Mouse (Mus musculus): ENCODE data around the gene Arhgef25. TPM values are rescaled to one million over a fixed set of nuclear protein-coding genes. Genes with fewer than 3 reads are reported as not detected.
"Not testable (repeated sequence)": the region's sequence is repeated elsewhere in the genome, so short reads cannot be mapped to it uniquely, and the experiment has no call there.

Gene Arhgef25
- polyA plus RNA-seq, 1 experiment from 2014 or later, result 52.2 TPM

DNA sequence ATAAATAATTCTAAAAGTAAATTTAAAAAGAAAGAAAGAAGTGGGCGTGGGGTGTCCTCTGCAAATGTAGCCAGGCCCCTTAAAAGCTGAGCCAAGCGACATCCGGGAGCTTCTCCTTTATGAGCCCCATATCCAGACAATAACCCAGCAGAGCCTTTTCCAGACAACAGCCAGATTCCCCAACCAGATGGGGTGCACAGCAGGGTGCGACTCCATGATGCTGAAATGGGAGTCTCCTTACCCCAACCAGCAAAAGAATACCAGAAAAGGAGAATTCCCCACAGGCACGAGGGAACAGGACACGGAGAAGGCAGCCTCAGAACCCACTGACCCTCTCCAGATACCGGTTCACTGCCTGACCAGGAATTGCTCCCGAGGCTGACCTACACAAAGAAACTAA is 46.7 kb downstream of the Arhgef25 start:
- H3K27ac ChIP-seq, result no peak overlapping the region
- no peak for ATAC-seq (ENCODE audit: low FRiP score)
- no peak overlapping the region for H3K9ac ChIP-seq
- no peaks in the 10 kb centered on the region for H3K36me3 ChIP-seq
- no peak overlapping the region for H3K4me3 ChIP-seq
- peaks cover 3% of the 10 kb centered on the region; the same call in 1 of the 2 replicates for H3K9me3 ChIP-seq (replicated peaks)
- WGBS, result 86% methylated on average over 8 of the region's 8 CpGs
- H3K27me3 ChIP-seq, result no peaks in the 10 kb centered on the region
- no peaks in the 10 kb centered on the region for H3K4me1 ChIP-seq
- H3K4me2 ChIP-seq (replicated peaks), result no peak overlapping the region

DNA sequence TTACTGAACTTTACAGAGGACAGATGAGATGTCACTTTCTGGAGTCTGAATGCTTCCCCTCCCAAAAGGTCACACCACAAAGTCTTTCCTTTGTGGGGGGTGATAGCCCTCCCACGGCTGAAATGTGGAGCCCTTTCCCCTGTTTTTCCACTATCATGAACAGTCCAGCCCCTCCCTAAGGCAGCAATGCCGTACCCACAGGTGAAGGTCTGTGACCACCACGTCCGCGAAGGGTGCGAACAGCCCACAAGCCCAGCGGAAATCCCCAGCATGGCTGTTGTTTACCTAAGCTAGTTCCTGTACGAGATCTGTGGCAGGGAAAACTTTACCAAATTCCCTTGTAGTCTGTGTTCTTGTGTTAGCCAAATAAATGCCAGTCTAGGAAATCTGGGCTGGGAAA is 48.4 kb downstream of the Arhgef25 start:
- Histone ChIP-seq H3K27ac (no peak overlapping the region), H3K4me1 (no peaks in the 10 kb centered on the region), H3K9ac (no peak overlapping the region), H3K4me2 (replicated peaks) (no peak overlapping the region), H3K9me3 (replicated peaks) (peaks cover 3% of the 10 kb centered on the region; the same call in 1 of the 2 replicates), H3K27me3 (no peaks in the 10 kb centered on the region), H3K36me3 (no peaks in the 10 kb centered on the region), H3K4me3 (no peak overlapping the region)
- ATAC-seq (ENCODE audit: low FRiP score), result no peak
- 78% methylated on average over 8 of the region's 8 CpGs for WGBS

DNA sequence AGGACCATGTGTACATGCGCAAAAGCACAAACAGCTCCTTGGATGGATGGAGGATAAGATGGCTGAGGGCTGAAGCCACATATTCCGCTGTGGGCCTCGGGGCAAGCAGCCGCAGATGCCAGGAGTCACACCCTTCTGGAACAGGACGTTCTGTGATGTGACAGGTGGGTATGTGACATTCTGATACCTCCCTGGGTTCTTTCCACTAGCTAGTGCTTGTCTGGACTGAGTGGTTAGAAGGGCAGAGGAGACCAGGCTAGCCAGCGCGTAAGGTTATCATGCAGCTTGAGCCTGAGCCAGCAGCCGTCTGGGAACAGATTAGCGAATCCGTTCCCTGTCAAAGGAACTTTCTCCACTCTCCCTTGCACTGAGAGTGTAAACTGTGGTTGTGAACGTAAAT is 48.9 kb downstream of the Arhgef25 start:
- Histone ChIP-seq H3K27ac (no peak overlapping the region), H3K36me3 (no peaks in the 10 kb centered on the region), H3K9ac (no peak overlapping the region), H3K9me3 (replicated peaks) (peaks cover 3% of the 10 kb centered on the region; the same call in 1 of the 2 replicates), H3K27me3 (no peaks in the 10 kb centered on the region), H3K4me2 (replicated peaks) (no peak overlapping the region), H3K4me3 (no peak overlapping the region), H3K4me1 (no peaks in the 10 kb centered on the region)
- ATAC-seq (ENCODE audit: low FRiP score), result no peak
- 86% methylated on average over 11 of the region's 11 CpGs for WGBS

DNA sequence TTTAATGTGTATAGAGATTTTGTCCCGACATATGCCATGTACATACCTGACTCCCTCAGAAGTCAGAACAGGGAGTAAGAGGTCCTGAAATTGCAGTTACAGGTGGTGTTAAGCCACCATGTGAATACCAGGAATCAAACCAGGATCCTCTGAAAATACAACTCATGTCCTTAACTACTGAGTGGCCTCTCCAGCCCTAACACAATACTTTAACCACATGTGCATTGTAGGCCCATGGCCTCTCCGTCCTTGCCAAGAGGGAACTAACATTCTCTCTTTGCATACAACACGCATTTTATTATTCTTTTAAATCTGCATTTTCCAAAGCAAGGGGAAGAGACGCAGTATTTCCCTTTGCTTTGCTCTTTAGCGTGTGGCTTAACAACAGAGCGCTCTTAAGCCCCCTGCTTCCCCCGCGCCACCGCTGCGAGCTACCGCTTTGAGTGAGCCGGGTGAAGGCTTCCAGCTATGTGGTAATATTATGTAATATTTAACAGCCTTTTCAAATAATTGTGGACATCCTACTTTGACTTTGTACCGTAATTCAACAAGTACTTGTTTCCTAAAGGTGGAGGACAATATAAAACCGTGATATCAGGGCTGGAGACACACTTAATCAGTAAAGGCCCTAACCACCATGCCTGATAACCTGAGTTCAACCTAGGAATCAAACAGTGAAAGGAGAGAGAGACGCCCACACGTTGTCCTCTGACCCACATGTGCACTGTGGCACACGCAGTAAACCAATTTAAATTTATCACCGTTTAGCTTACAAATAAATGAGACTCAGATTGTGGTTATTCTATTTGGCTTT is 51.3 kb downstream of the Arhgef25 start:
- WGBS, result 90% methylated on average over 18 of the region's 18 CpGs
- ATAC-seq (ENCODE audit: low FRiP score), result no peak

DNA sequence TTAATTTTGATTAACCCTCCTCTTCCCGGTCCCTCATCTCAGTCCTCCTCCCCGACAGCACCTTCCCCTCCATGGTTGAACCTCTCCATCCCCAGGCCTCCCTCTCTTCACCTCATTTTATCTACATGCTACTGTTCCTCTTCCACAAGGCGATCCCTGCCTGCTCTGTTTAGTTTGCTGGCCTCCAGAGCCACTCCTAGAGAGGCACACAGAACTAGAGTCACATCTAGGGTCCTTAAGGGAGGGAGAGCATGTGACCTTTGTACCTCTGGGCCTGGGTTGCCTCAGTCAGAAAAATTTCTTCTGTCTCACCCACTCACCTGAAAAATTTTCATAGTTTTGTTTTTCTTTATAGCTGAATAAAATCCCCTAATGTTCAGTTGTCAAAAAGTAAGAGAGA is 52.0 kb downstream of the Arhgef25 start:
- WGBS, result 89% methylated on average over 3 of the region's 3 CpGs
- H3K9me3 ChIP-seq (replicated peaks), result peaks cover 3% of the 10 kb centered on the region; the same call in 1 of the 2 replicates
- no peaks in the 10 kb centered on the region for H3K27me3 ChIP-seq
- H3K4me2 ChIP-seq (replicated peaks), result no peak overlapping the region
- H3K36me3 ChIP-seq, result no peaks in the 10 kb centered on the region
- H3K4me1 ChIP-seq, result no peaks in the 10 kb centered on the region
- no peak overlapping the region for H3K9ac ChIP-seq
- H3K4me3 ChIP-seq, result no peak overlapping the region
- no peak overlapping the region for H3K27ac ChIP-seq
- ATAC-seq (ENCODE audit: low FRiP score), result no peak

More for the DNA sequence above, 51.3 kb downstream of the Arhgef25 start:
- Histone ChIP-seq H3K9ac (no peak overlapping the region), H3K27ac (no peak overlapping the region), H3K27me3 (no peaks in the 10 kb centered on the region), H3K4me2 (replicated peaks) (no peak overlapping the region), H3K36me3 (no peaks in the 10 kb centered on the region), H3K4me3 (no peak overlapping the region), H3K4me1 (no peaks in the 10 kb centered on the region), H3K9me3 (replicated peaks) (peaks cover 3% of the 10 kb centered on the region; the same call in 1 of the 2 replicates)

DNA sequence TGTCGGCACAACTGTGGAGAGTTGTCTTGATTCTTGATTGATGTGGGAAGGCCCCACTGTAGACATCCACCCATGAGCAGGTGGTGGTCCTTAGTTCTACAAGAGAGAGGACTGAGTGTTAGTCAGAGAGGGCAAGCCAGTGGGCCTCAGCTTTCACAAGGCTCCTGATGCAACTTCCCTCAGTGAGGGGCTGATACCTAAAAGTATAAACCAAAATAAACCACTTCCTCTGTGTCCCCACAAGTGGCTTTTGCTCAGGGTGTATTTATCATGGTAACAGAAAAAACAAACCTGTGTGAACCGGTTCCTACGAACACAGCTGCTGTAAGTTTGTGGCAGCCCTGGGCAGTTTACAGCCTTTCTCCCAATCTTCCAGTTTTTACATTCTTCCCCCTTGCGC is 53.4 kb downstream of the Arhgef25 start:
- H3K27ac ChIP-seq, result no peak overlapping the region
- WGBS, result 90% methylated on average over 4 of the region's 4 CpGs
- H3K9ac ChIP-seq, result no peak overlapping the region
- no peaks in the 10 kb centered on the region for H3K9me3 ChIP-seq (replicated peaks)
- no peak overlapping the region for H3K4me3 ChIP-seq
- no peaks in the 10 kb centered on the region for H3K4me1 ChIP-seq
- no peaks in the 10 kb centered on the region for H3K36me3 ChIP-seq
- ATAC-seq (ENCODE audit: low FRiP score), result no peak
- H3K27me3 ChIP-seq, result no peaks in the 10 kb centered on the region
- no peak overlapping the region for H3K4me2 ChIP-seq (replicated peaks)

DNA sequence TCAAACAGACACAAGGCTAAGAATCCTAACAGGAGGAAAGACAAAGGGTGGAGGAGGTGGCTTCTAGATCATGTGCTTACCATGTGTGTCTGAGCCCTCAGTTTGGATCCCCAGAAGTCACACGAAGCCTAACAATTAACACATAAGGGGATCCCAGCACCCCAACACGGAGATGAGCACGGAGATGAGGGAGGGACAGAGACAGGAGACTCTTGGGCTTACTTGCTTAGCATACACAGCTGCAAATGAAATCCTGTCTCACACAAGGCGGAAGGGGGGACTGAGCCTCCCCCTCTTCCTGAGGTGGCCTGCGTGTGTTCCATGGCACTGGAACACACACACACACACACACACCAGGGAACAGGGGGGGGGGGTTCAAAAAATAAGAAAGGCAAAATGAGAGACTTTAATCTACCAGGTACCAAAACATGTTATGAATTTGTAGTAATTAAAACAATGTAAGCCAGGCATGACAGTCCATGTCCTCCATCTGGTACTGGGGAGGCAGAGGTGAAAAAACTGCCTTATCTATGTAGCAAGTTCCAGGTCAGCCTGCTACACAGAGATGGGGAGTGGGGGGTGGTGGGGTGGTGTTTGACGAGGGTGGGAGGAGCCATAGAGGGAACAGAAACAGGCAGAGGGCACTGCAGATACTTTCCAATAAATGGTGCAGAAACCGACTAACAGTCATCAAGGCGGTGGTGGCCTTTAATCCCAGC is 54.6 kb downstream of the Arhgef25 start:
- 59% methylated on average over 8 of the region's 8 CpGs for WGBS

DNA sequence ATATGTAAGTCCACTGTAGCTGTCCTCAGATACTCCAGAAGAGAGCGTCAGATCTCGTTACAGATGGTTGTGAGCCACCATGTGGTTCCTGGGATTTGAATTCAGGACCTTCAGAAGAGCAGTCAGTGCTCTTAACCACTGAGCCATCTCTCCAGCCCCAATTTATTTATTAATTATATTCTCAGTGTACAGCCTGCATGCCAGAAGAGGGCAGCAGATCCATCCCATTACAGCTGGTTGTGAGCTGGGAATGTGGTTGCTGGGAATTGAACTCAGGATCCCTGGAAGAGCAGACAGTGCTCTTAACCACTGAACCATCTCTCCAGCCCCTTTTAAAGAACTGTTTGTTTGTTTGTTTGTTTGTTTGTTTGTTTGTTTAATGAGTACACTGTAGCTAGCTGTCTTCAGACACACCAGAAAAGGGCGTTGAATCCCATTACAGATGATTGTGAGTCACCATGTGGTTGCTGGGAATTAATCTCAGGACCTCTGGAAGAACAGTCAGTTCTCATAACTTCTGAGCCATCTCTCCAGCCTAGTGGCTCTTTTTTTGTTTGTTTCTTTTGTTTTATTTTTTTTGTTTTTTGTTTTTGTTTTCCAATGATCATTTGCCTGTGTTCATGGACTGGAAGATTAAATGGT is 55.4 kb downstream of the Arhgef25 start:
- WGBS, result 85% methylated on average over 3 of the region's 3 CpGs
- H3K4me3 ChIP-seq; H3K27ac ChIP-seq; H3K27me3 ChIP-seq; H3K36me3 ChIP-seq; H3K9me3 ChIP-seq (replicated peaks); H3K4me1 ChIP-seq; H3K9ac ChIP-seq; ATAC-seq (ENCODE audit: low FRiP score); H3K4me2 ChIP-seq (replicated peaks): not testable (repeated sequence)

More for the DNA sequence above, 54.6 kb downstream of the Arhgef25 start:
- Histone ChIP-seq H3K4me1 (no peaks in the 10 kb centered on the region), H3K9me3 (replicated peaks) (no peaks in the 10 kb centered on the region), H3K4me2 (replicated peaks) (no peak overlapping the region), H3K27ac (no peak overlapping the region), H3K9ac (no peak overlapping the region), H3K36me3 (no peaks in the 10 kb centered on the region), H3K4me3 (no peak overlapping the region), H3K27me3 (no peaks in the 10 kb centered on the region)
- ATAC-seq (ENCODE audit: low FRiP score), result no peak

Other genes starting within 250 kb of the Arhgef25 start
- 50.5 and 51.1 TPM in 2 replicates for gene Ctdsp2, start 211.4 kb downstream of the Arhgef25 start, polyA plus RNA-seq (2016; fragmentation: Nextera tagmentation; extraction: Ambion mirVana)
- gene Avil, start 189.4 kb downstream of the Arhgef25 start, polyA plus RNA-seq (2016; fragmentation: Nextera tagmentation; extraction: Ambion mirVana), result 1.6 and 2.1 TPM in 2 replicates
- gene Tsfm, start 159.2 kb downstream of the Arhgef25 start, polyA plus RNA-seq (2016; fragmentation: Nextera tagmentation; extraction: Ambion mirVana), result 65.3 and 67.4 TPM in 2 replicates
- gene Mettl1, start 148.7 kb downstream of the Arhgef25 start, polyA plus RNA-seq (2016; fragmentation: Nextera tagmentation; extraction: Ambion mirVana), result 31.8 and 34.9 TPM in 2 replicates
- gene Eef1akmt3, start 148.6 kb downstream of the Arhgef25 start, polyA plus RNA-seq (2016; fragmentation: Nextera tagmentation; extraction: Ambion mirVana), result 0.22 and 0.34 TPM in 2 replicates
- gene Cyp27b1, start 141.8 kb downstream of the Arhgef25 start, polyA plus RNA-seq (2016; fragmentation: Nextera tagmentation; extraction: Ambion mirVana), result 0.25 TPM in 1 of 2 replicates, not detected in the other
- 5.4 and 6.1 TPM in 2 replicates for gene March9, start 129.9 kb downstream of the Arhgef25 start, polyA plus RNA-seq (2016; fragmentation: Nextera tagmentation; extraction: Ambion mirVana)
- 1,725 and 1,814 TPM in 2 replicates for gene Cdk4, start 126.5 kb downstream of the Arhgef25 start, polyA plus RNA-seq (2016; fragmentation: Nextera tagmentation; extraction: Ambion mirVana)
- gene Tspan31, start 119.8 kb downstream of the Arhgef25 start, polyA plus RNA-seq (2016; fragmentation: Nextera tagmentation; extraction: Ambion mirVana), result 141 and 148 TPM in 2 replicates
- 1.7 and 2.0 TPM in 2 replicates for gene Agap2, start 114.8 kb downstream of the Arhgef25 start, polyA plus RNA-seq (2016; fragmentation: Nextera tagmentation; extraction: Ambion mirVana)
- 118 TPM in 2 replicates for gene Os9, start 69.0 kb downstream of the Arhgef25 start, polyA plus RNA-seq (2016; fragmentation: Nextera tagmentation; extraction: Ambion mirVana)
- gene B4galnt1, start 24.9 kb downstream of the Arhgef25 start, polyA plus RNA-seq (2016; fragmentation: Nextera tagmentation; extraction: Ambion mirVana), result 21.6 and 25.8 TPM in 2 replicates
- 1.2 and 2.2 TPM in 2 replicates for gene Slc26a10, start 9.4 kb downstream of the Arhgef25 start, polyA plus RNA-seq (2016; fragmentation: Nextera tagmentation; extraction: Ambion mirVana)
- 199 and 203 TPM in 2 replicates for gene Dtx3, start 5.6 kb upstream of the Arhgef25 start, polyA plus RNA-seq (2016; fragmentation: Nextera tagmentation; extraction: Ambion mirVana)
- gene Pip4k2c, start 21.5 kb upstream of the Arhgef25 start, polyA plus RNA-seq (2016; fragmentation: Nextera tagmentation; extraction: Ambion mirVana), result 23.2 and 24.9 TPM in 2 replicates
- gene Kif5a, start 73.3 kb upstream of the Arhgef25 start, polyA plus RNA-seq (2016; fragmentation: Nextera tagmentation; extraction: Ambion mirVana), result 70.0 and 76.6 TPM in 2 replicates
- gene Dctn2, start 76.3 kb upstream of the Arhgef25 start, polyA plus RNA-seq (2016; fragmentation: Nextera tagmentation; extraction: Ambion mirVana), result 234 and 240 TPM in 2 replicates
- 17.9 and 19.8 TPM in 2 replicates for gene Mbd6, start 98.9 kb upstream of the Arhgef25 start, polyA plus RNA-seq (2016; fragmentation: Nextera tagmentation; extraction: Ambion mirVana)
- gene Mars, start 121.7 kb upstream of the Arhgef25 start, polyA plus RNA-seq (2016; fragmentation: Nextera tagmentation; extraction: Ambion mirVana), result 142 and 152 TPM in 2 replicates
- gene Arhgap9, start 131.9 kb upstream of the Arhgef25 start, polyA plus RNA-seq (2016; fragmentation: Nextera tagmentation; extraction: Ambion mirVana), result 2.0 and 2.2 TPM in 2 replicates
- 3.7 and 4.8 TPM in 2 replicates for gene Gli1, start 151.9 kb upstream of the Arhgef25 start, polyA plus RNA-seq (2016; fragmentation: Nextera tagmentation; extraction: Ambion mirVana)
- 0.08 TPM in 1 of 2 replicates, not detected in the other for gene Inhbe, start 164.3 kb upstream of the Arhgef25 start, polyA plus RNA-seq (2016; fragmentation: Nextera tagmentation; extraction: Ambion mirVana)
- gene Inhbc, start 180.3 kb upstream of the Arhgef25 start, polyA plus RNA-seq (2016; fragmentation: Nextera tagmentation; extraction: Ambion mirVana), result not detected in 2 replicates
- gene R3hdm2, start 190.2 kb upstream of the Arhgef25 start, polyA plus RNA-seq (2016; fragmentation: Nextera tagmentation; extraction: Ambion mirVana), result 39.1 and 41.4 TPM in 2 replicates

All from hindbrain, embryonic 12.5 days (tissue).